ENCODE assay signal across 11 mouse cellular contexts in genomic region chr9:100599761-100600328, GRCm38 (mm10). TPM values are rescaled to one million over a fixed set of nuclear protein-coding genes. Genes with fewer than 3 reads are reported as not detected.
A peak's percentile ranks its signal among the peaks of the same experiment; 100 is the strongest.
DNase-seq lines count a peak whose midpoint lies in the region; ATAC-seq and TF ChIP-seq lines count a peak whose summit lies in the region.
"Had no signal": no experiment of that assay in that cellular context is flagged by ENCODE, and none has a peak within 500 bp of the region (broad histone marks: within the 10 kb centered on the region; RNA-seq: fewer than 3 reads in every experiment).

No protein-coding gene starts in this region.

- no peak for ATAC-seq in embryonic facial prominence, embryonic 11.5 days (replicated peaks; ENCODE audit: insufficient number of reproducible peaks, low FRiP score, low TSS enrichment, low read depth)
- ATAC-seq in Patski = peak; percentile 98
- ATAC-seq in hindbrain, embryonic 11.5 days (ENCODE audit: low FRiP score) = peak; percentile 27; the same call in 1 of the 2 replicates
- ATAC-seq in midbrain, postnatal 0 days (ENCODE audit: low FRiP score) = peak; percentile 68
- no peak for ATAC-seq in kidney, embryonic 14.5 days (ENCODE audit: low FRiP score, low TSS enrichment)
- ATAC-seq: CD4-positive, CD25-positive, alpha-beta regulatory T cell, adult 4 months had no signal

- no peak overlapping the region for H3K4me2 ChIP-seq in embryonic facial prominence, embryonic 11.5 days (ENCODE audit: low read depth, low read length)
- H3K4me2 ChIP-seq in hindbrain, embryonic 11.5 days (replicated peaks; ENCODE audit: low read depth, low read length) = no peak overlapping the region
- H3K4me2 ChIP-seq in midbrain, postnatal 0 days (ENCODE audit: low read depth, low read length, poor library complexity, severe bottlenecking) = no peak overlapping the region
- H3K4me2 ChIP-seq in kidney, embryonic 14.5 days (replicated peaks; ENCODE audit: low read depth, low read length) = no peak overlapping the region
- H3K4me2 ChIP-seq: kidney, embryonic 15.5 days had no signal

- no peak overlapping the region for H3K27ac ChIP-seq in embryonic facial prominence, embryonic 11.5 days (replicated peaks; ENCODE audit: low read depth, low read length)
- no peak overlapping the region for H3K27ac ChIP-seq in embryonic facial prominence, embryonic 10.5 days (replicated peaks)
- no peak overlapping the region for H3K27ac ChIP-seq in hindbrain, embryonic 11.5 days (ENCODE audit: low read depth, low read length)
- peak overlapping the region; percentile 68 for H3K27ac ChIP-seq in midbrain, postnatal 0 days (ENCODE audit: low read depth, low read length)
- H3K27ac ChIP-seq in kidney, embryonic 14.5 days (ENCODE audit: low read depth, low read length) = no peak overlapping the region
- H3K27ac ChIP-seq: kidney, embryonic 15.5 days had no signal

- POLR2A ChIA-PET in Patski (lab: Charles Lee) = interaction anchor here (0.6 kb wide), 1 partner anchor 779 kb away, joined by 5 read pairs; no protein-coding TSS in a partner anchor

- 61% methylated on average over 3 of the region's 3 CpGs for WGBS in embryonic facial prominence, embryonic 11.5 days
- WGBS in embryonic facial prominence, embryonic 10.5 days = 68% methylated on average over 3 of the region's 3 CpGs
- 33% methylated on average over 3 of the region's 3 CpGs for WGBS in hindbrain, embryonic 11.5 days
- WGBS in midbrain, postnatal 0 days = 24% methylated on average over 3 of the region's 3 CpGs
- WGBS in kidney, embryonic 14.5 days = 67% methylated on average over 3 of the region's 3 CpGs

- H3K9me3 ChIP-seq in embryonic facial prominence, embryonic 11.5 days (replicated peaks; ENCODE audit: control insufficient read depth, low read length) = no peaks in the 10 kb centered on the region
- H3K9me3 ChIP-seq in embryonic facial prominence, embryonic 10.5 days = no peaks in the 10 kb centered on the region
- H3K9me3 ChIP-seq in hindbrain, embryonic 11.5 days (ENCODE audit: control insufficient read depth, low read length) = no peaks in the 10 kb centered on the region
- H3K9me3 ChIP-seq in midbrain, postnatal 0 days (ENCODE audit: low read length) = no peaks in the 10 kb centered on the region
- no peaks in the 10 kb centered on the region for H3K9me3 ChIP-seq in kidney, embryonic 14.5 days (ENCODE audit: control insufficient read depth, low read length)
- H3K9me3 ChIP-seq: kidney, embryonic 15.5 days had no signal

- no peaks in the 10 kb centered on the region for H3K36me3 ChIP-seq in embryonic facial prominence, embryonic 11.5 days (replicated peaks; ENCODE audit: control insufficient read depth, insufficient read depth, low read depth, low read length)
- H3K36me3 ChIP-seq in embryonic facial prominence, embryonic 10.5 days (replicated peaks) = no peaks in the 10 kb centered on the region
- no peaks in the 10 kb centered on the region for H3K36me3 ChIP-seq in hindbrain, embryonic 11.5 days (ENCODE audit: control insufficient read depth, insufficient read depth, low read length)
- no peaks in the 10 kb centered on the region for H3K36me3 ChIP-seq in midbrain, postnatal 0 days (ENCODE audit: insufficient read depth, low read length)
- H3K36me3 ChIP-seq in kidney, embryonic 14.5 days (ENCODE audit: control insufficient read depth, insufficient read depth, low read length) = no peaks in the 10 kb centered on the region
- H3K36me3 ChIP-seq: kidney, embryonic 15.5 days had no signal

- H3K4me1 ChIP-seq in embryonic facial prominence, embryonic 11.5 days (ENCODE audit: control insufficient read depth, insufficient read depth, low read length) = no peaks in the 10 kb centered on the region; the same call in 1 of the 2 replicates
- peaks cover 3% of the 10 kb centered on the region; the same call in 1 of the 2 replicates for H3K4me1 ChIP-seq in embryonic facial prominence, embryonic 10.5 days
- no peaks in the 10 kb centered on the region; the same call in 1 of the 2 replicates for H3K4me1 ChIP-seq in hindbrain, embryonic 11.5 days (replicated peaks; ENCODE audit: control insufficient read depth, insufficient read depth, low read length)
- no peaks in the 10 kb centered on the region for H3K4me1 ChIP-seq in midbrain, postnatal 0 days (ENCODE audit: insufficient read depth, low read length)
- H3K4me1 ChIP-seq in kidney, embryonic 14.5 days (ENCODE audit: control insufficient read depth, insufficient read depth, low read length) = no peaks in the 10 kb centered on the region
- H3K4me1 ChIP-seq: kidney, embryonic 15.5 days had no signal

- no peaks in the 10 kb centered on the region for H3K27me3 ChIP-seq in embryonic facial prominence, embryonic 11.5 days (ENCODE audit: control insufficient read depth, insufficient read depth, low read length)
- no peaks in the 10 kb centered on the region for H3K27me3 ChIP-seq in embryonic facial prominence, embryonic 10.5 days (replicated peaks; ENCODE audit: low read depth, poor library complexity, severe bottlenecking)
- no peaks in the 10 kb centered on the region for H3K27me3 ChIP-seq in Patski
- H3K27me3 ChIP-seq in hindbrain, embryonic 11.5 days (ENCODE audit: control insufficient read depth, insufficient read depth, low read length) = no peaks in the 10 kb centered on the region
- H3K27me3 ChIP-seq in midbrain, postnatal 0 days (ENCODE audit: insufficient read depth, low read length) = no peaks in the 10 kb centered on the region
- H3K27me3 ChIP-seq in kidney, embryonic 14.5 days (ENCODE audit: control insufficient read depth, insufficient read depth, low read length) = no peaks in the 10 kb centered on the region
- H3K27me3 ChIP-seq: kidney, embryonic 15.5 days had no signal

- no peak overlapping the region for H3K4me3 ChIP-seq in embryonic facial prominence, embryonic 11.5 days (ENCODE audit: low read depth, low read length)
- no peak overlapping the region for H3K4me3 ChIP-seq in embryonic facial prominence, embryonic 10.5 days
- H3K4me3 ChIP-seq in hindbrain, embryonic 11.5 days (ENCODE audit: low read depth, low read length) = no peak overlapping the region
- H3K4me3 ChIP-seq in midbrain, postnatal 0 days (ENCODE audit: low read depth, low read length) = no peak overlapping the region
- no peak overlapping the region for H3K4me3 ChIP-seq in kidney, embryonic 14.5 days (ENCODE audit: low read length)
- H3K4me3 ChIP-seq: kidney, embryonic 15.5 days had no signal

- CTCF ChIA-PET in Patski (lab: Charles Lee) = interaction anchor here (0.9 to 2.1 kb wide), 6 partner anchors 10 to 125 kb away, joined by 3 to 8 read pairs (median 4); no protein-coding TSS in a partner anchor

- in situ Hi-C loops in Patski (cut with MboI; ENCODE audit: low pct_unique_long_range_greater_than_20kb) = no loop called here

- no peak overlapping the region for H3K9ac ChIP-seq in embryonic facial prominence, embryonic 11.5 days (replicated peaks; ENCODE audit: low read length)
- no peak overlapping the region for H3K9ac ChIP-seq in hindbrain, embryonic 11.5 days (ENCODE audit: low read depth, low read length)
- H3K9ac ChIP-seq in midbrain, postnatal 0 days (replicated peaks; ENCODE audit: low read length, poor library complexity, severe bottlenecking) = no peak overlapping the region
- no peak overlapping the region for H3K9ac ChIP-seq in kidney, embryonic 14.5 days (ENCODE audit: low read depth, low read length)
- H3K9ac ChIP-seq: kidney, embryonic 15.5 days had no signal

- DNase-seq in embryonic facial prominence, embryonic 11.5 days (ENCODE audit: low spot score) = peak; percentile 45
- no peak for DNase-seq in embryonic facial prominence, embryonic 10.5 days (ENCODE audit: low spot score)
- peak; percentile 49 for DNase-seq in Patski (ENCODE audit: low read depth, low spot score)
- DNase-seq in hindbrain, embryonic 11.5 days (ENCODE audit: low spot score) = peak; percentile 47
- peak; percentile 73 for DNase-seq in midbrain, postnatal 0 days (ENCODE audit: low spot score)
- DNase-seq in right cerebral cortex, postnatal 36 days (ENCODE audit: low spot score in 2 of 2) = no peak
- no peak for DNase-seq in thymus, postnatal 10 days (ENCODE audit: low spot score in 2 of 2)

- no peak for TF ChIP-seq CTCF in Patski (IDR thresholded peaks at IDR 0.05)
- no peak for TF ChIP-seq CTCF in midbrain, postnatal 0 days (IDR thresholded peaks at IDR 0.05)

RNA-seq across cellular contexts. Expression of gene Stag1, which starts 2.2 kb away (rescaled TPM):
- polyA plus RNA-seq in embryonic facial prominence, embryonic 11.5 days (2014; fragmentation: Nextera tagmentation; extraction: Ambion mirVana) = 54.9 and 61.7 TPM in 2 replicates
- 60.1 and 61.2 TPM in 2 replicates for polyA plus RNA-seq in embryonic facial prominence, embryonic 10.5 days (2016; fragmentation: Nextera tagmentation; extraction: Ambion mirVana)
- 29.1 TPM for polyA plus RNA-seq in Patski (2021)
- polyA plus RNA-seq in hindbrain, embryonic 11.5 days (2014; fragmentation: Nextera tagmentation; extraction: Ambion mirVana) = 51.0 and 57.4 TPM in 2 replicates
- total RNA-seq in midbrain, postnatal 0 days (2014; rRNA removed) = 31.0 and 43.6 TPM in 2 replicates
- polyA plus RNA-seq in midbrain, postnatal 0 days (2015; fragmentation: Nextera tagmentation; extraction: Ambion mirVana) = 21.6 and 23.6 TPM in 2 replicates
- polyA plus RNA-seq in kidney, embryonic 14.5 days (2014; fragmentation: Nextera tagmentation; extraction: Ambion mirVana) = 38.0 and 69.9 TPM in 2 replicates

RNA-seq across cellular contexts. Expression of gene Slc35g2, which starts 29.0 kb away (rescaled TPM):
- polyA plus RNA-seq in embryonic facial prominence, embryonic 11.5 days (2014; fragmentation: Nextera tagmentation; extraction: Ambion mirVana) = 5.5 and 5.9 TPM in 2 replicates
- 2.5 and 2.9 TPM in 2 replicates for polyA plus RNA-seq in embryonic facial prominence, embryonic 10.5 days (2016; fragmentation: Nextera tagmentation; extraction: Ambion mirVana)
- polyA plus RNA-seq in Patski (2021) = 0.77 TPM
- 5.9 and 9.2 TPM in 2 replicates for polyA plus RNA-seq in hindbrain, embryonic 11.5 days (2014; fragmentation: Nextera tagmentation; extraction: Ambion mirVana)
- total RNA-seq in midbrain, postnatal 0 days (2014; rRNA removed) = 20.1 and 24.8 TPM in 2 replicates
- polyA plus RNA-seq in midbrain, postnatal 0 days (2015; fragmentation: Nextera tagmentation; extraction: Ambion mirVana) = 16.7 and 22.1 TPM in 2 replicates
- polyA plus RNA-seq in kidney, embryonic 14.5 days (2014; fragmentation: Nextera tagmentation; extraction: Ambion mirVana) = 5.2 and 5.6 TPM in 2 replicates
- total RNA-seq: megakaryocyte, adult 5-6 weeks had no signal

RNA-seq across cellular contexts. Expression of gene Nck1, which starts 53.9 kb away (rescaled TPM):
- 84.5 and 92.5 TPM in 2 replicates for polyA plus RNA-seq in embryonic facial prominence, embryonic 11.5 days (2014; fragmentation: Nextera tagmentation; extraction: Ambion mirVana)
- 61.4 and 62.0 TPM in 2 replicates for polyA plus RNA-seq in embryonic facial prominence, embryonic 10.5 days (2016; fragmentation: Nextera tagmentation; extraction: Ambion mirVana)
- 65.1 TPM for polyA plus RNA-seq in Patski (2021)
- polyA plus RNA-seq in hindbrain, embryonic 11.5 days (2014; fragmentation: Nextera tagmentation; extraction: Ambion mirVana) = 74.2 and 78.4 TPM in 2 replicates
- total RNA-seq in midbrain, postnatal 0 days (2014; rRNA removed) = 14.8 and 16.9 TPM in 2 replicates
- polyA plus RNA-seq in midbrain, postnatal 0 days (2015; fragmentation: Nextera tagmentation; extraction: Ambion mirVana) = 41.3 and 45.6 TPM in 2 replicates
- polyA plus RNA-seq in kidney, embryonic 14.5 days (2014; fragmentation: Nextera tagmentation; extraction: Ambion mirVana) = 71.4 and 82.9 TPM in 2 replicates

Comparison
In these comparisons a context has a peak if more than half of its experiments do, and no peak if none do; other contexts are left out.
1. DNase-seq: peak in embryonic facial prominence, embryonic 11.5 days (single experiment), Patski (single experiment), hindbrain, embryonic 11.5 days (single experiment) and midbrain, postnatal 0 days (single experiment); none in embryonic facial prominence, embryonic 10.5 days (single experiment), right cerebral cortex, postnatal 36 days (0 of 2) and thymus, postnatal 10 days (0 of 2).
2. ATAC-seq: peak in Patski (single experiment), hindbrain, embryonic 11.5 days (single experiment) and midbrain, postnatal 0 days (single experiment); none in embryonic facial prominence, embryonic 11.5 days (single experiment) and kidney, embryonic 14.5 days (single experiment).